In the genomic region with DNA sequence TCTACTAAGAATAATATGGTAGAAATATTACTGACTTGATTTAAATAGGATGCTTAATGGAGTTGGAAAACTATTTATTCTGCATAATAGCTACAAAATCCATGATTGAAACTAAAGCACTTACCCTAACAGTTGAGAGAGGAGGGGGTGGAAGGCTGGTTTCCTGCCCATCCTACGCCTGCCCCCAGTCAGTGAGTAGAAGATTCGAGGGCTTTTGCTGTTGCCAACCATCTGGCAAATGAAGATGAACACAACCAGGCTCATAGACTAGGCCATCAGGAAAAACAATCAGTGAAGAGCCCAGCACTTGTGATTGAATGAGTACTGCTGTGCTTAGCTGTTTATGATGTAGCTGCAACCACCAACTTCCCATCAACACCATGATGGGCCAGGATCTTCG, we compare ENCODE assay signal across 24 mouse cellular contexts.
A peak's percentile ranks its signal among the peaks of the same experiment; 100 is the strongest.
DNase-seq lines count a peak whose midpoint lies in the region; ATAC-seq and TF ChIP-seq lines count a peak whose summit lies in the region.
"Had no signal": no experiment of that assay in that cellular context is flagged by ENCODE, and none has a peak within 500 bp of the region (broad histone marks: within the 10 kb centered on the region; RNA-seq: fewer than 3 reads in every experiment).

No protein-coding gene starts in this region.

- H3K36me3 ChIP-seq in forebrain, embryonic 15.5 days = no peaks in the 10 kb centered on the region
- H3K36me3 ChIP-seq in forebrain, embryonic 16.5 days (ENCODE audit: control insufficient read depth, insufficient read depth) = no peaks in the 10 kb centered on the region
- H3K36me3 ChIP-seq in intestine, embryonic 15.5 days = no peaks in the 10 kb centered on the region
- H3K36me3 ChIP-seq: embryonic facial prominence, embryonic 10.5 days; embryonic facial prominence, embryonic 13.5 days; forebrain, embryonic 12.5 days; hindbrain, embryonic 12.5 days; hindbrain, embryonic 15.5 days had no signal

- H3K4me1 ChIP-seq in forebrain, embryonic 15.5 days = peaks cover 11% of the 10 kb centered on the region; the same call in 1 of the 2 replicates
- H3K4me1 ChIP-seq in forebrain, embryonic 16.5 days (replicated peaks; ENCODE audit: control insufficient read depth, insufficient read depth, low read length) = peaks cover 18% of the 10 kb centered on the region
- H3K4me1 ChIP-seq in intestine, embryonic 15.5 days (replicated peaks) = no peaks in the 10 kb centered on the region
- H3K4me1 ChIP-seq: embryonic facial prominence, embryonic 13.5 days; forebrain, embryonic 12.5 days; hindbrain, embryonic 12.5 days; hindbrain, embryonic 15.5 days had no signal

- 0 out of 2 replicates have a peak overlapping the region, but pooled peaks have one; percentile 64 for H3K27ac ChIP-seq in forebrain, embryonic 15.5 days (replicated peaks)
- H3K27ac ChIP-seq in forebrain, embryonic 16.5 days (ENCODE audit: low read length) = no peak overlapping the region
- 0 out of 2 replicates have a peak overlapping the region, but pooled peaks have one; percentile 64 for H3K27ac ChIP-seq in layer of hippocampus, adult 2 months
- no peak overlapping the region for H3K27ac ChIP-seq in intestine, embryonic 15.5 days
- H3K27ac ChIP-seq: embryonic facial prominence, embryonic 10.5 days; embryonic facial prominence, embryonic 13.5 days; forebrain, embryonic 12.5 days; gastrocnemius, adult 2 months; hindbrain, embryonic 12.5 days; hindbrain, embryonic 15.5 days had no signal

- no peak overlapping the region for H3K4me3 ChIP-seq in forebrain, embryonic 15.5 days
- H3K4me3 ChIP-seq in forebrain, embryonic 16.5 days (replicated peaks; ENCODE audit: low read length) = no peak overlapping the region
- no peak overlapping the region for H3K4me3 ChIP-seq in layer of hippocampus, adult 2 months
- H3K4me3 ChIP-seq in intestine, embryonic 15.5 days (replicated peaks) = no peak overlapping the region
- H3K4me3 ChIP-seq: embryonic facial prominence, embryonic 10.5 days; embryonic facial prominence, embryonic 13.5 days; erythroblast, embryonic 14.5 days; forebrain, embryonic 12.5 days; gastrocnemius, adult 2 months; hindbrain, embryonic 12.5 days; hindbrain, embryonic 15.5 days had no signal

- no peaks in the 10 kb centered on the region for H3K9me3 ChIP-seq in forebrain, embryonic 15.5 days
- H3K9me3 ChIP-seq in forebrain, embryonic 16.5 days (ENCODE audit: control insufficient read depth, low read length) = no peaks in the 10 kb centered on the region
- H3K9me3 ChIP-seq in intestine, embryonic 15.5 days = no peaks in the 10 kb centered on the region
- H3K9me3 ChIP-seq: embryonic facial prominence, embryonic 10.5 days; embryonic facial prominence, embryonic 13.5 days; forebrain, embryonic 12.5 days; hindbrain, embryonic 12.5 days; hindbrain, embryonic 15.5 days had no signal

- H3K4me2 ChIP-seq in forebrain, embryonic 15.5 days (replicated peaks) = no peak overlapping the region
- H3K4me2 ChIP-seq in forebrain, embryonic 16.5 days (ENCODE audit: low read length) = no peak overlapping the region
- H3K4me2 ChIP-seq in intestine, embryonic 15.5 days (replicated peaks) = no peak overlapping the region
- H3K4me2 ChIP-seq: embryonic facial prominence, embryonic 13.5 days; forebrain, embryonic 12.5 days; hindbrain, embryonic 12.5 days; hindbrain, embryonic 15.5 days had no signal

- H3K27me3 ChIP-seq in forebrain, embryonic 15.5 days = no peaks in the 10 kb centered on the region
- H3K27me3 ChIP-seq in forebrain, embryonic 16.5 days (replicated peaks; ENCODE audit: control insufficient read depth, insufficient read depth, low read length) = no peaks in the 10 kb centered on the region
- H3K27me3 ChIP-seq in intestine, embryonic 15.5 days (replicated peaks) = no peaks in the 10 kb centered on the region
- H3K27me3 ChIP-seq: embryonic facial prominence, embryonic 13.5 days; forebrain, embryonic 12.5 days; hindbrain, embryonic 12.5 days; hindbrain, embryonic 15.5 days had no signal

- no peak overlapping the region for H3K9ac ChIP-seq in forebrain, embryonic 15.5 days (replicated peaks)
- H3K9ac ChIP-seq in forebrain, embryonic 16.5 days (replicated peaks; ENCODE audit: low read depth, low read length) = no peak overlapping the region
- H3K9ac ChIP-seq in intestine, embryonic 15.5 days = no peak overlapping the region
- H3K9ac ChIP-seq: embryonic facial prominence, embryonic 13.5 days; forebrain, embryonic 12.5 days; forebrain, postnatal 0 days; hindbrain, embryonic 12.5 days; hindbrain, embryonic 15.5 days had no signal

- ATAC-seq in forebrain, embryonic 15.5 days (replicated peaks) = no peak
- no peak for ATAC-seq in forebrain, embryonic 16.5 days
- no peak for ATAC-seq in intestine, embryonic 15.5 days
- ATAC-seq: forebrain, postnatal 0 days had no signal

- DNase-seq in layer of hippocampus, adult 2 months (ENCODE audit: low spot score in 2 of 2) = peak in 1 of 2 experiments; percentile 47
- DNase-seq in layer of hippocampus, postnatal 10 days (ENCODE audit: low spot score in 2 of 2) = no peak
- DNase-seq in brain, adult 2 months (ENCODE audit: low read depth, low spot score) = peak; percentile 28
- peak; percentile 44 for DNase-seq in layer of hippocampus, adult 9-11 months
- DNase-seq: adrenal gland, adult 2 months; adrenal gland, postnatal 14 days; B cell, adult 2 months; cerebellum, adult 18-20 months; cerebellum, adult 9-10 months; cerebellum, postnatal 25 days; embryo, embryonic 11 days; gastrocnemius, adult 2 months; gastrocnemius, postnatal 14 days; heart, adult 11 months had no signal

- TF ChIP-seq CTCF in layer of hippocampus, adult 2 months (conservative IDR thresholded peaks at IDR 0.05) = no peak

- WGBS in forebrain, embryonic 15.5 days = 61% methylated on average over 3 of the region's 3 CpGs
- WGBS in forebrain, embryonic 16.5 days = 65% methylated on average over 3 of the region's 3 CpGs
- 85% methylated on average over 3 of the region's 3 CpGs for WGBS in intestine, embryonic 15.5 days

Comparison
In these comparisons a context has a peak if more than half of its experiments do, and no peak if none do; other contexts are left out.
1. H3K27ac ChIP-seq: peak in forebrain, embryonic 15.5 days (single experiment) and layer of hippocampus, adult 2 months (single experiment); none in forebrain, embryonic 16.5 days (single experiment) and intestine, embryonic 15.5 days (single experiment).
2. DNase-seq: peak in brain, adult 2 months (single experiment) and layer of hippocampus, adult 9-11 months (single experiment); none in layer of hippocampus, postnatal 10 days (0 of 2).